Mouse (Mus musculus) midbrain, embryonic 15.5 days (tissue): ENCODE results near the gene Srrm1. TPM values are rescaled to one million over a fixed set of nuclear protein-coding genes. Genes with fewer than 3 reads are reported as not detected.

Experiments
- ATAC-seq: fragments of 200-750 bp; cut with Nextera tagmentation; replicated peaks from 2 replicates; pipeline ENCODE4 v1.8.0; 2017; ENCODE audit warnings: moderate TSS enrichment
- H3K27ac ChIP-seq: fragments of 300-500 bp; sonication (generic); 2 replicates; pipeline ENCODE4 v1.5.1; 2015; ENCODE audit warnings: mild to moderate bottlenecking, inconsistent platforms
- H3K27me3 ChIP-seq: fragments of 300-500 bp; sonication (generic); replicated peaks from 2 replicates; pipeline ENCODE4 v1.6.1; 2015; ENCODE audit warnings: inconsistent platforms
- H3K36me3 ChIP-seq: fragments of 300-500 bp; sonication (generic); replicated peaks from 2 replicates; pipeline ENCODE4 v1.6.1; 2015; ENCODE audit warnings: inconsistent platforms
- H3K4me1 ChIP-seq: fragments of 300-500 bp; sonication (generic); 2 replicates; pipeline ENCODE4 v1.6.1; 2015; ENCODE audit warnings: inconsistent platforms
- H3K4me2 ChIP-seq: fragments of 300-500 bp; sonication (generic); 2 replicates; pipeline ENCODE4 v1.6.1; 2015; ENCODE audit warnings: inconsistent platforms, mild to moderate bottlenecking, moderate library complexity
- H3K4me3 ChIP-seq: fragments of 300-500 bp; sonication (generic); 2 replicates; pipeline ENCODE4 v1.5.1; 2015; ENCODE audit warnings: mild to moderate bottlenecking, inconsistent platforms
- H3K9ac ChIP-seq: fragments of 300-500 bp; sonication (generic); 2 replicates; pipeline ENCODE4 v1.6.1; 2015; ENCODE audit warnings: mild to moderate bottlenecking, inconsistent platforms
- H3K9me3 ChIP-seq: fragments of 300-500 bp; sonication (generic); 2 replicates; pipeline ENCODE4 v1.6.1; 2016; ENCODE audit warnings: inconsistent platforms
- WGBS: fragments of 180-500 bp; shearing (Covaris S2); methylation state at CpG from one replicate; pipeline ENCODE4 v1.1.7; 2015; ENCODE audit warnings: mixed read lengths; 5-methylcytosine and 5-hydroxymethylcytosine counted together
- polyA plus RNA-seq: library from polyadenylated mRNA; unstranded; fragments of >200 nt; fragmentation: Nextera tagmentation; extraction: Ambion mirVana; gene quantifications from 2 replicates; pipeline ENCODE4 v1.2.1, GENCODE M21; 2015

The Srrm1 gene
- polyA plus RNA-seq = 169 and 185 TPM in 2 replicates

DNA sequence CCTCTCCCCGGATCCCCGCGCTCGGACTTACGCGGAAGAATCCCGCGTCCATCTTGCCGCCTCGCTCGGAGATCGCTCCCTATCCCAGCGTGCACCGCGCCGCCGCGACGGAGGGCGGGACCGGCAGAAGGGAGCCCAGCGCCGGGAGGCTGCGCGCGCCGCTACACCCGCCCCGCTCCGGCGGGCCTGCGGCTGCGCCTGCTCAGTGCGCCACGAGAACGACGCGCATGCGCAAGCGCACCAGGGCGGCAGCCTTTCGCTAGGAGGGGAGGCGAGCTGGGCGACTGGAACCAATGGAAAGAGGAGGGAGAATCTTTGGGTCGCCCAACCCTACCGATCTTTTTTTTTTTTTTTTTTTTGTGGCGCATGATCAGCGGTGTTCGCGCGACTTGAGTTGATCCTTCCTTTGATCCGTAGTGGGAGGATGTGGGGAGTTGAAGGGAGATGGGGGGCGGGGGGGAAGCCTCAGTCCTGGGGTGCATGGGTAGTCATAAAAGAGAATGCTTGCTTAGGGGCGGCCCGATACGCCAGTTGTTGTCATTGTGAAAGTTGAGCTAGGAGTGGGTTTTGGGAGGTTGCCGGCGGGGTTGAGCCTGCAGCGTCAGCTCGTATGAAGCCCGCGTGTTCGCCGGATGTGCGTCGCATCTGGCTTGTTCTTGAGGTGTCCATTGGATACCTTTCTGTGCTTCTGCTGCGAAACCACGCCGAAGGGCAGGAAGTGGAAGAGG, at the start of gene Srrm1:
Gene Srrm1, minus strand, starts transcription at position 256 of the 728 bp plus-strand sequence.
- peak within 1 kb of the TSS; percentile 87 for H3K9ac ChIP-seq
- under 1% methylated on average over 68 of the region's 69 CpGs for WGBS
- peak; percentile 96 for ATAC-seq
- H3K27ac ChIP-seq = peak within 1 kb of the TSS; percentile 93
- H3K4me3 ChIP-seq = peak within 1 kb of the TSS; percentile 78
- H3K36me3 ChIP-seq = 0 out of 2 replicates have a peak, but pooled peaks cover 6% of the 10 kb centered on the region
- no peaks in the 10 kb centered on the region for H3K27me3 ChIP-seq
- H3K4me1 ChIP-seq = peaks cover 22% of the 10 kb centered on the region
- peak within 1 kb of the TSS; percentile 64 for H3K4me2 ChIP-seq
- no peaks in the 10 kb centered on the region for H3K9me3 ChIP-seq

DNA sequence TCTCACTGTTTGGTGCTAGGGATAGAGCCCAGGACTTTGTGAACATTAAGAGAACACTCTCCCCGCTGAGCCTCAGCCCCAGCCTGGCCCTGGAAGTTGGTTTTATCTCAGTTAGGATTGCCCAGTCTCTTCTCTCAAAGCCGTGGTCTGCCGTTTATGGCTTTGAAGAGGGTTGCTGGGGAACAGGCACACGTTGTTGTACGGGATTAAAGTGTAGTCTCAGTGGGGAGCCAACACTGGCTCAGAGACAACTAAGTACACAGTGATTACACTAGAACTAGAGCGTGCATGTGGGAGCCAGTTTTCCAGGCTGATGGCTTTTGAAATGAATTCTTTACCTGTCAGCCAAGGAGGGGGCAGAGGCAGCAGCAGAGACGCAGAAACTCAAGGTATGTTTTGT, 48.8 kb upstream of the Srrm1 start:
- no peak overlapping the region for H3K4me2 ChIP-seq
- H3K27me3 ChIP-seq = peaks cover 28% of the 10 kb centered on the region
- H3K9me3 ChIP-seq = no peaks in the 10 kb centered on the region
- peaks cover 12% of the 10 kb centered on the region; the same call in 1 of the 2 replicates for H3K4me1 ChIP-seq
- WGBS = 15% methylated on average over 7 of the region's 7 CpGs
- H3K27ac ChIP-seq = no peak overlapping the region
- no peak overlapping the region for H3K9ac ChIP-seq
- H3K36me3 ChIP-seq = no peaks in the 10 kb centered on the region
- H3K4me3 ChIP-seq = no peak overlapping the region
- ATAC-seq = no peak

DNA sequence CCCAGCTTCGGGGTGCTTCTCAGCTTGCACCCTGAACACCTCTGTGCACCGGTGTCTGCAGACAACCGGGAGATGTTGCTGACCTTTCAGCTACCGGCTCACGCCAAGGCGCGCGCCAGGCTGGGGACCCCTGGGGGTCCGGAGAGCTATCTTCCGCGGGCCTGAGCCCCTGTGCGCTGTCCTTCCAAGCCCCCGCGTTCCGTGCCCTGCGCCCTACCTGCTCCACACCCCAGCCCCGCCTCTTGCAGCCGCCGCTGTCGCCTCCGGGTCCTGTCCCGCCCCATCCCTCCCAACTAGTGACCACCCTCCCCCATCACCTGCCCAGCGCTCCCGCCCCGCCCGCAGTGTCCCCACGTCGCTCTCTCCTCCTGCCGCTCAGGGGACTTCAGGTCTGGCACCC, 44.9 kb upstream of the Srrm1 start, which contains the start of gene Ncmap:
Gene Ncmap, minus strand, starts transcription at position 237 of the 400 bp plus-strand sequence.
- H3K4me2 ChIP-seq = peak within 1 kb of the TSS; percentile 60
- peaks cover 12% of the 10 kb centered on the region; the same call in 1 of the 2 replicates for H3K4me1 ChIP-seq
- no peaks in the 10 kb centered on the region for H3K9me3 ChIP-seq
- ATAC-seq = no peak
- H3K36me3 ChIP-seq = no peaks in the 10 kb centered on the region
- H3K4me3 ChIP-seq = peak within 1 kb of the TSS; percentile 33
- H3K27ac ChIP-seq = no peak within 1 kb of the TSS
- under 1% methylated on average over 29 of the region's 29 CpGs for WGBS
- H3K9ac ChIP-seq = peak within 1 kb of the TSS; percentile 23
- peaks cover 38% of the 10 kb centered on the region for H3K27me3 ChIP-seq

DNA sequence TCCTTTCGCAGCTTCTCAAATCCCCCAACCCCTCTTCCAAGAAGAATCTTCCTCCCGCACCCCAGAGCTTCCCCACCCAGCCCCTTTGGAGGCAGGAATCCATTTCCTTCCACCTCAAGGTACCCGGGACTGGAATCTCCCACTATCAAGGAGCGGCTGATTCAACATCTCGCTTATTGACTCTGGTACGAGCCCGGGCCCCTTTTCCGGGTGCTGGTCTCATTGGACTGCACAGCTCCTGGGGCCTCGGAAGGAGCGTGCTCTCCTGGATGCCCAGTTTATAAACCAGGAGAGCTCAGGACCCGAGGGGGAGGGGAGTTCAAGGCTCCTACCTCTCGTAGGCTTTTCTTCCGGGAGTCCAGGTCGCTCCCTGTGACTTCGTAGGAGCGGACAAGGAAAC, 44.4 kb upstream of the Srrm1 start:
- Histone ChIP-seq H3K4me2 (peak overlapping the region; percentile 60), H3K4me1 (peaks cover 12% of the 10 kb centered on the region; the same call in 1 of the 2 replicates), H3K27ac (no peak overlapping the region)

DNA sequence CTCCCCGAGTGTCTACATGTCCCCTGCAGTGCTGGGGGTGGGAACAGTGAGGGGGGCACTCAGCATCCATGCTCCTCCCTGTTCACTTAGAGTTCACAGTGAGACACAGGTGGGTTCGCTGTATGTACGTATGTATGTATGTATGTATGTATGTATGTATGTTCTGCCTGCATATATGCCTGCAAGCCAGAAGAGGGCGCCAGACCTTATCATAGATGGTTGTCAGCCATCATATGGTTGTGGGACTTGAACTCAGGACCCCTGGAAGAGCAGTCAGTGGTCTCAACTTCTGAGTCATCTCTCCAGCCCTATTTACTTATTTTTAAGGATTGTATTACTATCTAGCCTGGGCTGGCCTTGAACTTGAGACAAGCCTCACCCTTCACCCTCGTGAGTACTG, 43.2 kb upstream of the Srrm1 start:
- ATAC-seq = no peak
- Histone ChIP-seq H3K9me3 (no peaks in the 10 kb centered on the region), H3K4me3 (no peak overlapping the region), H3K4me2 (no peak overlapping the region), H3K9ac (no peak overlapping the region), H3K27ac (no peak overlapping the region), H3K4me1 (peaks cover 12% of the 10 kb centered on the region; the same call in 1 of the 2 replicates), H3K36me3 (no peaks in the 10 kb centered on the region), H3K27me3 (peaks cover 38% of the 10 kb centered on the region)
- WGBS = 91% methylated on average over 5 of the region's 5 CpGs

More for the DNA sequence above, 44.4 kb upstream of the Srrm1 start:
- Histone ChIP-seq H3K27me3 (peaks cover 38% of the 10 kb centered on the region), H3K4me3 (peak overlapping the region; percentile 33), H3K36me3 (no peaks in the 10 kb centered on the region), H3K9ac (peak overlapping the region; percentile 23), H3K9me3 (no peaks in the 10 kb centered on the region)
- ATAC-seq = no peak
- 5% methylated on average over 16 of the region's 16 CpGs for WGBS

DNA sequence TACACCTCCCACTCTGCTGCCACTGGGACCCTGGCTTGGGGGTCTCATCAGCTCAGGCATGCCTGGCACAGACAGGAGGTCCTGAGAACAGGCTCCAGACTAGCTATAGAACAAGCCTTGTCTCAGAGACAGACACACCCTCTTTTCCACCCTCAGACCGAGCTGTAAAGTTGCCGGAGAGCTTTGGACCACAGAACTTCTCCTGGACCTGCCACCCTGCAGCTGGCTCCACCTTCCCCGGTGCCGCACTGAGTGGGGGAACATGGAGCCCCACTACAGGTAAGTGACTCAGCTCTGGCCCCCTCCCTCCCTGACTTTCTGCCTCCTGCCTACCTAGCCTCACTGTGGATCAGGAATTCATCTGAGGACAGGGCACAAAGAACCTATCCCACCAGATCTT, 42.3 kb upstream of the Srrm1 start:
- Histone ChIP-seq H3K36me3 (no peaks in the 10 kb centered on the region), H3K4me2 (no peak overlapping the region), H3K27me3 (peaks cover 38% of the 10 kb centered on the region), H3K9ac (no peak overlapping the region), H3K9me3 (no peaks in the 10 kb centered on the region), H3K27ac (no peak overlapping the region), H3K4me1 (peaks cover 12% of the 10 kb centered on the region; the same call in 1 of the 2 replicates), H3K4me3 (no peak overlapping the region)
- 95% methylated on average over 4 of the region's 4 CpGs for WGBS
- no peak for ATAC-seq

DNA sequence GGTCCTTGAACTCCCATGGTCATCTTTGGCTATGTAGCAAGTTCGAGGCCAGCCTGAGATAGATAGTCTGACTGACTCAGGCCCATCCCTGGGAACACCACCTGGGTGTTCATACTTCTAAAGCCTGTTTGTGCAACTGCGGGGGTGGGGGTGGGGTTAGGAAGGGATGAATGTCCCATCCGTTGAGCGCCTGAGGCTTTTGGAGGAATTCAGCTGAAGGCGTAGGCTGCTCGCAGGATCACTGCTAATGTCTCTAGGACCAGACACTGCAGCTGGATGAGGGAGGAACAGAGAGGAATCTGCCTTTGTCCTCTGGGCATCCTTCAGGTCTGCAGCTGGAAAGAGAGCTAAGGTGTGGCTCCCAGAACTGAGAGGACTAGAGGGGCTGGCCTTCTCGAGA, 41.5 kb upstream of the Srrm1 start:
- H3K9me3 ChIP-seq = no peaks in the 10 kb centered on the region
- no peak overlapping the region for H3K4me2 ChIP-seq
- no peak for ATAC-seq
- 85% methylated on average over 7 of the region's 7 CpGs for WGBS
- H3K27ac ChIP-seq = no peak overlapping the region
- H3K4me3 ChIP-seq = no peak overlapping the region
- H3K9ac ChIP-seq = no peak overlapping the region
- H3K36me3 ChIP-seq = no peaks in the 10 kb centered on the region
- H3K4me1 ChIP-seq = peaks cover 12% of the 10 kb centered on the region; the same call in 1 of the 2 replicates
- peaks cover 37% of the 10 kb centered on the region for H3K27me3 ChIP-seq

DNA sequence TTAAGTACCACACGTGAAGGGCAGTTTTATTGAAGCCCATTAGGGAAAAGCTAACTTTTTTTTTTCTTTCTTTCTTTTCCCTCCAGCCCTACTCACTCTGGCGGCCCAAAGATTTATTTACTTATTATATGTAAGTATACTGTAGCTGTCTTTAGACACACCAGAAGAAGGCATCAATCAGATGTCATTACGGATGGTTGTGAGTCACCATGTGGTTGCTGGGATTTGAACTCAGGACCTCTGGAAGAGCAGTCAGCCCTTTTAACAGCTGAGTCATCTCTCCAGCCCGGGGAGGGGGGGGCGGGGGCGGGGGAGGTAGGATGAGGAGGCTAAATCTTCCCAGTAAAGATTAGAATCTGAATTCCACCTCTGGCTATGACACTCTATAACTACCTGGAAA, 40.3 kb upstream of the Srrm1 start:
- H3K4me1 ChIP-seq = peaks cover 10% of the 10 kb centered on the region; the same call in 1 of the 2 replicates
- no peaks in the 10 kb centered on the region for H3K36me3 ChIP-seq
- H3K27me3 ChIP-seq = peaks cover 25% of the 10 kb centered on the region
- WGBS = 84% methylated on average over 6 of the region's 6 CpGs
- H3K9me3 ChIP-seq = no peaks in the 10 kb centered on the region
- no peak overlapping the region for H3K9ac ChIP-seq
- H3K4me3 ChIP-seq = no peak overlapping the region
- no peak overlapping the region for H3K27ac ChIP-seq
- ATAC-seq = no peak
- H3K4me2 ChIP-seq = no peak overlapping the region

DNA sequence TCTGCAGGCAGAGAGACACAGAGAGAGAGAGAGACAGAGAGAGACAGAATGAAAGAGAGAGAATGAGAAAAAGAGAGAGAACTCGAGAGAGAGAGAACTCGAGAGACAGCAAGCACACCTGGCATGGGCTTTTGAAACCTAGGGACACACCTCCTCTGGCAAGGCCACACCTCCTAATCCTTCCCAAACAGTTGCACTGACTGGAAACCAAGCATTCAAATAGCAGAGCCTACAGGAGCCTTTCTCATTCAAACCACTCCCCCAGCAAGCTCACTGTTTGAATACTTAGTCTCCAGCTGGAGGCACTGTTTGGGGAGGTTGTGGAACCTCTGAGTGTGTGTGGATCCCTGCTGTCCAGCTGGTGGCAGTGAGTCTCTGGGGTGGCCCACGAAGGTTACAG, 39.7 kb upstream of the Srrm1 start:
- ATAC-seq = no peak
- H3K9ac ChIP-seq = no peak overlapping the region
- 80% methylated on average over 3 of the region's 3 CpGs for WGBS
- no peak overlapping the region for H3K4me2 ChIP-seq
- H3K4me3 ChIP-seq = no peak overlapping the region
- H3K9me3 ChIP-seq = no peaks in the 10 kb centered on the region
- H3K36me3 ChIP-seq = no peaks in the 10 kb centered on the region
- no peak overlapping the region for H3K27ac ChIP-seq
- H3K4me1 ChIP-seq = peaks cover 4% of the 10 kb centered on the region; the same call in 1 of the 2 replicates
- peaks cover 19% of the 10 kb centered on the region for H3K27me3 ChIP-seq

DNA sequence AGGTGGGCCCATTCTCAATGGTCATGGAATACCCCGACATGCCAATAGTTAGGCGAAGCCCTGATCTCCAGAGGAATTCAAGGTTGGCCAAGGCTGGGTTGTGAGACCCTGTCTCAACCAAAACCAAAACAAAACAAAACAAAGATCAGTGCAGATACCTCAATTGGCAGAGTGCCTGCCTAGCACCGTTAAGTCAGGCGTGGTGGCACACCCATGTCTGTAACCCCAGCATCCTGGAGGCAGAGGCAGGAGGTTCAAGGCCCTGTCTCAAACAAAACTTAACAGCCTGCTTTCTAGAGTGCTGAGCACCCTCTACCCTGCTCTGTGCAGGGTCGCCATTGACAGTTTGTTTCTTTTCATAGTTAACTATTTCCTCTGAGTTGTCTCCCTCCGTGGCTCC, 37.9 kb upstream of the Srrm1 start:
- H3K9ac ChIP-seq = no peak overlapping the region
- WGBS = 75% methylated on average over 6 of the region's 6 CpGs
- no peak for ATAC-seq
- no peak overlapping the region for H3K4me2 ChIP-seq
- H3K36me3 ChIP-seq = no peaks in the 10 kb centered on the region
- no peak overlapping the region for H3K4me3 ChIP-seq
- peaks cover 2% of the 10 kb centered on the region; the same call in 1 of the 2 replicates for H3K27me3 ChIP-seq
- H3K27ac ChIP-seq = no peak overlapping the region
- no peaks in the 10 kb centered on the region for H3K4me1 ChIP-seq
- no peaks in the 10 kb centered on the region for H3K9me3 ChIP-seq

DNA sequence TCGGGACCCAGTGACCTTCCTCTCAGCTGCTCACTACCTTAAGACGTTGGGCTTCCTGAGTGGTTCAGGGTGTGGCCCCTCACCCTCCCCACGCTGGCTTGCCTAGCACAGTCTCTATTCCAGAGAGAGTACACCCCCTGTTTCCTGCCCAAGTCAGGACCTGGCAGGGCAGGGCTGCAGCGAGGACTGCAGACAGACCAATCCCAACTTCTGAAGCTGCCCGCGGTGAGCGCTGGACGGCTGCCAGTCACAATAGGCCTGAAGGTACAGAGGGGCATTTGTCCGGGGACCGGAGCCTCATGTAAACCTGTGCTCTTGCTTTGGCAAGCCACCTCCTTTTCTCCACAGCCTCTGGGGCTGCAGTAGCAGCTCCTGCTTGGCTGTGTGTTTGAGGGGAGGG, 32.5 kb upstream of the Srrm1 start:
- no peak for ATAC-seq
- Histone ChIP-seq H3K9me3 (no peaks in the 10 kb centered on the region), H3K9ac (no peak overlapping the region), H3K4me3 (no peak overlapping the region), H3K36me3 (no peaks in the 10 kb centered on the region), H3K4me2 (no peak overlapping the region), H3K27me3 (0 out of 2 replicates have a peak, but pooled peaks cover 3% of the 10 kb centered on the region), H3K4me1 (no peaks in the 10 kb centered on the region), H3K27ac (no peak overlapping the region)
- WGBS = 52% methylated on average over 10 of the region's 10 CpGs

DNA sequence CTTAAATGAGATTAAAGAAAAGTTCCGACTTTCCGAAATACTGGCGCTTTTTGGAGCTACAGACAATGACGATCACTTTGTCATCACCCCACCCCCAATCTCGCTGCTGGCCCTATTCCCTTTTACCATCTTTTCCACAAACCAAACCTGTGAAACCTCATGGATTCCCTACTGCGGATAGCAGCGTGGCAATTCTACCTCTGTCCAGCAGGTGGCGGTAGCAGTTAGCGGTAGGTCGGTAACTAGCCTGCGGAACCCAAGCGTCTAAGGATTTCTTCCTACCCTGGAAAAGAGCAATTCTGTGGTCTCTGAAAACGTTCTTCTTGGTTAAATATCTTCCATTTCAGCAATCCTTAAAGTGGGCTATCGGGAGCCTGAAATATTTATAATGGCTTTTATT, 29.2 kb upstream of the Srrm1 start:
- ATAC-seq = no peak

DNA sequence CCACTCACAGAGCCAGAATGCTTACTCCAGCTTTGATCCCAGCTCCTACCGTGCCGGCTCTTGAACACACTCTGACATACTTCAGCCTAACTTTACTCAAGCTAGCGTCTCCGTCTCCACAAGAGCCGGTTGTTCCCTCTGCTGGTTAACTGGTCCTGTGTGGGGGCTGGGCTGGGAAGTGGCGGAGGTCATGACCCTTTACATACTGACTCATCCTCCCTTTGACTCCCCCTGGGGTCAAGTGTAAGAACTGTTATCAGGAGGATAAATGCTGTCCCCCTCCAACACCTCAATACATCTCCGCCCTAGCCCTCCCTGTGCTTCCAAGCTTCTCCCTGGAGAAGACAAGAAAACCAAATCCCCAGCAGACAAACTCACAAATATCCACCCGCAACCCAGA, 28.2 kb upstream of the Srrm1 start:
- no peak overlapping the region for H3K4me3 ChIP-seq
- 51% methylated on average over 8 of the region's 8 CpGs for WGBS
- no peaks in the 10 kb centered on the region for H3K4me1 ChIP-seq
- H3K36me3 ChIP-seq = no peaks in the 10 kb centered on the region
- H3K9ac ChIP-seq = no peak overlapping the region
- 0 out of 2 replicates have a peak, but pooled peaks cover 3% of the 10 kb centered on the region for H3K27me3 ChIP-seq
- no peaks in the 10 kb centered on the region for H3K9me3 ChIP-seq
- no peak overlapping the region for H3K27ac ChIP-seq
- no peak overlapping the region for H3K4me2 ChIP-seq
- no peak for ATAC-seq

More for the DNA sequence above, 29.2 kb upstream of the Srrm1 start:
- WGBS = 5% methylated on average over 14 of the region's 14 CpGs
- Histone ChIP-seq H3K4me1 (no peaks in the 10 kb centered on the region), H3K27ac (no peak overlapping the region), H3K4me3 (no peak overlapping the region), H3K27me3 (0 out of 2 replicates have a peak, but pooled peaks cover 3% of the 10 kb centered on the region), H3K4me2 (no peak overlapping the region), H3K9ac (no peak overlapping the region), H3K9me3 (no peaks in the 10 kb centered on the region), H3K36me3 (no peaks in the 10 kb centered on the region)
